Mouse (Mus musculus) midbrain, postnatal 0 days (tissue): ENCODE data around the gene Spaca3. TPM values are rescaled to one million over a fixed set of nuclear protein-coding genes. Genes with fewer than 3 reads are reported as not detected.
A peak's percentile ranks its signal among the peaks of the same experiment; 100 is the strongest.

Source experiments
- ATAC-seq: fragments of 200-750 bp; cut with Nextera tagmentation; 2 replicates; pipeline ENCODE4 v1.8.0; 2017; ENCODE audit warnings: moderate number of reproducible peaks, mild to moderate bottlenecking, moderate TSS enrichment, moderate library complexity; ENCODE audit not compliant: low FRiP score
- DNase-seq: peaks from one replicate; pipeline ENCODE4 v3.0.0-alpha.2; 2015; ENCODE audit warnings: low spot score
- H3K27ac ChIP-seq: fragments of 300-500 bp; sonication (generic); 2 replicates; pipeline ENCODE4 v1.5.1; 2014; ENCODE audit warnings: low read depth, mild to moderate bottlenecking, low read length, mixed read lengths
- H3K27me3 ChIP-seq: fragments of 300-500 bp; sonication (generic); 2 replicates; pipeline ENCODE4 v1.6.1; 2014; ENCODE audit warnings: low read length, control low read depth, mixed read lengths; ENCODE audit not compliant: insufficient read depth
- H3K36me3 ChIP-seq: fragments of 300-500 bp; sonication (generic); 2 replicates; pipeline ENCODE4 v1.6.1; 2014; ENCODE audit warnings: low read length, control low read depth, mixed read lengths; ENCODE audit not compliant: insufficient read depth
- H3K4me1 ChIP-seq: fragments of 300-500 bp; sonication (generic); 2 replicates; pipeline ENCODE4 v1.6.1; 2014; ENCODE audit warnings: mild to moderate bottlenecking, control low read depth, antibody characterized with exemption, low read length, mixed read lengths; ENCODE audit not compliant: insufficient read depth
- H3K4me2 ChIP-seq: fragments of 300-500 bp; sonication (generic); 2 replicates; pipeline ENCODE4 v1.6.1; 2014; ENCODE audit warnings: low read depth, mild to moderate bottlenecking, low read length, mixed read lengths; ENCODE audit not compliant: poor library complexity, severe bottlenecking
- H3K4me3 ChIP-seq: fragments of 300-500 bp; sonication (generic); 2 replicates; pipeline ENCODE4 v1.5.1; 2014; ENCODE audit warnings: low read depth, mild to moderate bottlenecking, low read length, moderate library complexity
- H3K9ac ChIP-seq: fragments of 300-500 bp; sonication (generic); replicated peaks from 2 replicates; pipeline ENCODE4 v1.6.1; 2014; ENCODE audit warnings: mild to moderate bottlenecking, low read length, moderate library complexity, mixed read lengths; ENCODE audit not compliant: poor library complexity, severe bottlenecking
- H3K9me3 ChIP-seq: fragments of 300-500 bp; sonication (generic); 2 replicates; pipeline ENCODE4 v1.6.1; 2016; ENCODE audit warnings: low read length, control low read depth
- CTCF ChIP-seq: IDR thresholded peaks from 2 replicates; pipeline ENCODE4 v1.5.1; 2016; ENCODE audit warnings: antibody characterized with exemption, mild to moderate bottlenecking
- WGBS: fragments of 180-500 bp; shearing (Covaris S2); extraction: QIAGEN DNeasy Blood & Tissue Kit; methylation state at CpG from one replicate; pipeline ENCODE4 v1.1.7; 2014; 5-methylcytosine and 5-hydroxymethylcytosine counted together
- polyA plus RNA-seq: library from polyadenylated mRNA; unstranded; fragments of >200 nt; fragmentation: Nextera tagmentation; extraction: Ambion mirVana; gene quantifications from 2 replicates; pipeline ENCODE4 v1.2.1, GENCODE M21; 2015
- total RNA-seq: library from RNA; depleted of rRNA; stranded (reverse); fragments of >200 nt; gene quantifications from 2 replicates; pipeline ENCODE4 v1.2.3, GENCODE M21; 2014

Gene Spaca3
- total and polyA plus RNA-seq, 2 experiments from 2014 or later, result not detected

- no peak overlapping the region for H3K27ac ChIP-seq
- H3K9me3 ChIP-seq, result no peaks in the 10 kb centered on the region
- peak; percentile 52 for DNase-seq
- peak; percentile 71 for TF ChIP-seq CTCF
- H3K36me3 ChIP-seq, result no peaks in the 10 kb centered on the region
- no peak overlapping the region for H3K4me2 ChIP-seq
- no peaks in the 10 kb centered on the region for H3K4me1 ChIP-seq
- no peak overlapping the region for H3K4me3 ChIP-seq
- no peak for ATAC-seq
- no peak overlapping the region for H3K9ac ChIP-seq
- H3K27me3 ChIP-seq, result no peaks in the 10 kb centered on the region
- WGBS, result 72% methylated on average over 17 of the region's 17 CpGs
These were observed 14.6 kb downstream of the Spaca3 start for GRCm38 (mm10) chr11:80872509-80873474.

GRCm38 (mm10) chr11:80877131-80877651 lies 19.0 kb downstream of the Spaca3 start:
- H3K27ac ChIP-seq, result no peak overlapping the region; the same call in 1 of the 2 replicates
- no peak overlapping the region for H3K4me3 ChIP-seq
- no peak overlapping the region for H3K9ac ChIP-seq
- peak; percentile 79 for DNase-seq
- no peak overlapping the region for H3K4me2 ChIP-seq
- H3K4me1 ChIP-seq, result no peaks in the 10 kb centered on the region
- H3K9me3 ChIP-seq, result no peaks in the 10 kb centered on the region
- no peaks in the 10 kb centered on the region for H3K27me3 ChIP-seq
- 55% methylated on average over 11 of the region's 11 CpGs for WGBS
- ATAC-seq, result no peak
- TF ChIP-seq CTCF, result no peak
- H3K36me3 ChIP-seq, result peaks cover 3% of the 10 kb centered on the region

GRCm38 (mm10) chr11:80878026-80878425 lies 19.9 kb downstream of the Spaca3 start:
- DNase-seq (no peak), ATAC-seq (no peak)
- no peaks in the 10 kb centered on the region for H3K4me1 ChIP-seq
- no peaks in the 10 kb centered on the region for H3K9me3 ChIP-seq
- no peak overlapping the region for H3K27ac ChIP-seq
- no peak overlapping the region for H3K4me2 ChIP-seq
- H3K27me3 ChIP-seq, result no peaks in the 10 kb centered on the region
- peaks cover 11% of the 10 kb centered on the region for H3K36me3 ChIP-seq
- no peak overlapping the region for H3K9ac ChIP-seq
- no peak for TF ChIP-seq CTCF
- WGBS, result 83% methylated on average over 2 of the region's 2 CpGs
- H3K4me3 ChIP-seq, result no peak overlapping the region

GRCm38 (mm10) chr11:80882229-80882810 lies 24.2 kb downstream of the Spaca3 start:
- no peak overlapping the region for H3K4me2 ChIP-seq
- DNase-seq (peak; percentile 55), ATAC-seq (no peak)
- no peaks in the 10 kb centered on the region for H3K4me1 ChIP-seq
- H3K27ac ChIP-seq, result no peak overlapping the region
- no peaks in the 10 kb centered on the region for H3K27me3 ChIP-seq
- no peak overlapping the region for H3K9ac ChIP-seq
- TF ChIP-seq CTCF, result no peak
- H3K9me3 ChIP-seq, result no peaks in the 10 kb centered on the region
- H3K36me3 ChIP-seq, result peaks cover 12% of the 10 kb centered on the region
- 87% methylated on average over 7 of the region's 7 CpGs for WGBS
- no peak overlapping the region for H3K4me3 ChIP-seq

GRCm38 (mm10) chr11:80884521-80885231 lies 26.5 kb downstream of the Spaca3 start:
- WGBS, result 90% methylated on average over 6 of the region's 6 CpGs
- Histone ChIP-seq H3K9ac (no peak overlapping the region), H3K4me1 (no peaks in the 10 kb centered on the region), H3K27ac (no peak overlapping the region), H3K27me3 (no peaks in the 10 kb centered on the region), H3K36me3 (peaks cover 12% of the 10 kb centered on the region), H3K4me2 (no peak overlapping the region), H3K9me3 (no peaks in the 10 kb centered on the region), H3K4me3 (no peak overlapping the region)
- no peak for TF ChIP-seq CTCF
- DNase-seq (no peak), ATAC-seq (no peak)
